Mouse (Mus musculus) embryonic facial prominence, embryonic 10.5 days (tissue): ENCODE data around the gene Gal3st2c. TPM values are rescaled to one million over a fixed set of nuclear protein-coding genes. Genes with fewer than 3 reads are reported as not detected.
"Not testable (repeated sequence)": the region's sequence is repeated elsewhere in the genome, so short reads cannot be mapped to it uniquely, and the experiment has no call there.

Experiments used
- DNase-seq: peaks from one replicate; pipeline ENCODE4 v3.0.0-alpha.2; 2017; ENCODE audit warnings: low spot score
- H3K27ac ChIP-seq: fragments of 300-500 bp; sonication (generic); replicated peaks from 2 replicates; pipeline ENCODE4 v1.5.1; 2016; ENCODE audit warnings: mild to moderate bottlenecking
- H3K27me3 ChIP-seq: fragments of 300-500 bp; sonication (generic); replicated peaks from 2 replicates; pipeline ENCODE4 v1.6.1; 2016; ENCODE audit warnings: low read depth, mild to moderate bottlenecking; ENCODE audit not compliant: poor library complexity, severe bottlenecking
- H3K36me3 ChIP-seq: fragments of 300-500 bp; sonication (generic); replicated peaks from 2 replicates; pipeline ENCODE4 v1.6.1; 2016; ENCODE audit warnings: mild to moderate bottlenecking, moderate library complexity
- H3K4me1 ChIP-seq: fragments of 300-500 bp; sonication (generic); 2 replicates; pipeline ENCODE4 v1.6.1; 2016
- H3K4me3 ChIP-seq: fragments of 300-500 bp; sonication (generic); 2 replicates; pipeline ENCODE4 v1.5.1; 2016; ENCODE audit warnings: mild to moderate bottlenecking, moderate library complexity
- H3K9me3 ChIP-seq: fragments of 300-500 bp; sonication (generic); 2 replicates; pipeline ENCODE4 v1.6.1; 2016; ENCODE audit warnings: mild to moderate bottlenecking
- WGBS: fragments of 180-500 bp; shearing (Covaris S2); methylation state at CpG from one replicate; pipeline ENCODE4 v1.1.7; 2016; 5-methylcytosine and 5-hydroxymethylcytosine counted together
- polyA plus RNA-seq: library from polyadenylated mRNA; unstranded; fragments of >200 nt; fragmentation: Nextera tagmentation; extraction: Ambion mirVana; gene quantifications from 2 replicates; pipeline ENCODE4 v1.2.1, GENCODE M21; 2016

Gene Gal3st2c
- polyA plus RNA-seq, 1 experiment from 2014 or later = not detected

DNA sequence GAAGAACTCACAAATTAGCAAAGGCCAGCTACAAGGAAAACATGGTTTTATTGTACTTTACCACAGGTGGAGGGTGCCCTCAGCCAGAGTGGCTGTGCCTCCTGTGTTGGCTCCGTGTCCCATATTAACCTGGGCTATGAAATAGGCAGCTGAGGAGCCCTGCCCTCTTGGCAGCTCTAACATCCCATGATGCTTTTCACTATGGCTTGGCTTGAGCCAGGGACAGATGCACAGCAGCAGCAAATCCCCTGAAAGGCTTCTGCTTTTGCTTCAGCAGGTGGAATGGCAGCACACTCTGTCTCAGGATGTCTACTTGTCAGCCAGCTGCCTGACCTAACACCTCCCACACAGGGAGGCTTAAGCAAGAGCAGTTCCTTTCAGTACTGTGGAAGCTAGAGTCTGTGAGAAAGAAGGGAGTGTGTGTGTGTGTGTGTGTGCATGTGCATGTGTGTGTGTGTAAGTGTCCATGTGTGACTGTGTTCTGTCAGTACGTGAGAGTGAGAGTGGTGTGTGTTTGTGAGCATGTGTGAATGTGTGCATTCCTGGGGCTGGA, 15.7 kb downstream of the Gal3st2c start:
- not testable (repeated sequence) for H3K36me3 ChIP-seq, H3K4me3 ChIP-seq, H3K4me1 ChIP-seq, DNase-seq, H3K27ac ChIP-seq, H3K27me3 ChIP-seq, H3K9me3 ChIP-seq
- WGBS = 76% methylated on average over 2 of the region's 2 CpGs

DNA sequence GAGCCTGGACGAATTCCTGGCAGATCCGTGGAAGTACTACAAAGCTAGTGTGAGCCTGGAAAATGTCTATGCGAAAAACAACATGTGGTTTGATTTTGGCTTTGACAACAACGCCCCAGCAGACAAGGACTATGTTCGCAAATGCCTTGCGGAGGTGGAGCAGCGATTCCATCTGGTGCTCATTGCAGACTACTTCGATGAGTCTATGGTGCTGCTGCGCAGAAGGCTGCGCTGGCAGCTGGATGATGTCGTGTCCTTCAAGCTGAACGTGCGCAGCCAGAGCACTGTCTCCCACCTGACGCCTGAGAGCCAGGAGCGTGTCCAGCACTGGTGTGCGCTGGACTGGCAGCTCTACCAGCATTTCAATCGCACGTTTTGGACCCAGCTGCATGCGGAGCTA, 18.5 kb downstream of the Gal3st2c start:
- not testable (repeated sequence) for H3K4me1 ChIP-seq, H3K27me3 ChIP-seq, H3K27ac ChIP-seq, H3K36me3 ChIP-seq, H3K9me3 ChIP-seq, DNase-seq, H3K4me3 ChIP-seq
- 84% methylated on average over 16 of the region's 19 CpGs for WGBS

DNA sequence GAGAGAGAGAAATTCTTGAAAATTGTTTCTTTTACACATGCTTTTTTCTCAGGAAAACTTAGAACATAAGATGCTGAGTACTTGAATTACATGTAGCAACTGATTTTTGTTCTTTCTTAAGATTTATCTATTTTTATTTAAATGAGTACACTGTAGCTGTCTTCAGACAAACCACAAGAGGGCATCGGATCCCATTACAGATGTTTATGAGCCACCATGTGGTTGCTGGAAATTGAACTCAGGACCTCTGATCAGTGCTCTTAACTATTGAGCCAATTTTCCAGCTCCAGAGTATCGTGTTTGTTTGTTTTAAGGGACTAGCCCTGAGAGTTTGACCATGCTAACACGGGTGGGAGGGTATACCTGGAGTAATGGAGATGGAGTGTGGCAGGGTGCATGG, 21.3 kb downstream of the Gal3st2c start:
- Histone ChIP-seq H3K4me1 (no peaks in the 10 kb centered on the region), H3K9me3 (no peaks in the 10 kb centered on the region), H3K27me3 (no peaks in the 10 kb centered on the region), H3K27ac (no peak overlapping the region), H3K4me3 (no peak overlapping the region), H3K36me3 (no peaks in the 10 kb centered on the region)
- no peak for DNase-seq
- WGBS = 65% methylated on average over 3 of the region's 3 CpGs

DNA sequence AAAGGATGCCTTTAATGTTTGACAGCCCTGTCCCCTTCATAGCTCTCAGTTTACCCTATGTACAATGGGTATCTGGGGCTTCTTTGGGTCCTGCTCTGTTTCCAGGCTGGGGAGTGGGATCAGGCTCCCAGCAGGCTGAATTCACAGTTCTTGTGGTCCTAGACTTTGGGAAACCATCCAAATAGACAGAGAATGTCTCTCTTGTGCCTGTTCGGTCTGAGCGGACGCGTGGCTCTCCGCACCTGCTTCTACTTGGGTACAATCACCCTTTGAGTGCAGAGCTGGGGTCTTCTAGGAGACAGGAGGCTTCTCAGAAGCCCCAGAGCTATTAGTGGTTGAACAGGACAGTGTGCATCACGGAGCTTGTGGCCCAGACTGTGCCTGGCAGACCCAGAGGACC, 29.8 kb downstream of the Gal3st2c start, which contains the start of gene Neu4:
Gene Neu4, plus strand, starts transcription at position 301 of the 400 bp plus-strand sequence.
- Histone ChIP-seq H3K4me1 (no peaks in the 10 kb centered on the region), H3K36me3 (no peaks in the 10 kb centered on the region), H3K27me3 (no peaks in the 10 kb centered on the region), H3K27ac (no peak within 1 kb of the TSS), H3K9me3 (no peaks in the 10 kb centered on the region), H3K4me3 (no peak within 1 kb of the TSS)
- 87% methylated on average over 6 of the region's 6 CpGs for WGBS
- no peak for DNase-seq

DNA sequence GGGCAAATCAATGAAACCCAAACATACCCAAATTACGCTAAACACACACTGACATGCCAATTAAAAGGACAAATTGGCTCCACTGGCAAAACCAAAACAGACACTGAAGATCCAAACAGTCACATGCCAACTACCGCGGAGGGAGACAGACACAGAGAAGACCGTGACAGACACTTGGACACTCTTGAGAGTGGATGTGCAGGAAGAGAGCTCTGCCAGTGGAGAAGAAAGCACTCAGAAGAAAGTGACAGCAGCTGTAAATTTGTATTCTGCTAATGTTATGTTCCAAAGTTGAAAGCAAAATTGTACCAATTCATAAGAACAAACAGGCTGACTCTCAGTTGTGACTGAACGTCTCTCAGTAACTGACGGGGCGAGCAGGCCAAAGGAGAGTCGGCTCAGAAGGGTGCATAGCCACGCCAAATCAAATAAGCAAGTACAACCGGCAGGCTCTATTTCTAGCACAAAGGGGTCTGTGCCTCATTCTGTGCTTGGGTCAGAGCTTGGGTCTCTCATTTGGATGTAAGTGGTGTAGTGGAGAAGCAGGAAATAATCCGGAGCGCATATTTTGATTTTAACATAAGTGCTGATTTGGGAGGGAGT, 37.3 kb downstream of the Gal3st2c start:
- no peak overlapping the region for H3K4me3 ChIP-seq
- no peak for DNase-seq
- H3K4me1 ChIP-seq = no peaks in the 10 kb centered on the region
- no peak overlapping the region for H3K27ac ChIP-seq
- no peaks in the 10 kb centered on the region for H3K36me3 ChIP-seq
- no peaks in the 10 kb centered on the region for H3K27me3 ChIP-seq
- H3K9me3 ChIP-seq = no peaks in the 10 kb centered on the region
- WGBS = 87% methylated on average over 12 of the region's 12 CpGs

DNA sequence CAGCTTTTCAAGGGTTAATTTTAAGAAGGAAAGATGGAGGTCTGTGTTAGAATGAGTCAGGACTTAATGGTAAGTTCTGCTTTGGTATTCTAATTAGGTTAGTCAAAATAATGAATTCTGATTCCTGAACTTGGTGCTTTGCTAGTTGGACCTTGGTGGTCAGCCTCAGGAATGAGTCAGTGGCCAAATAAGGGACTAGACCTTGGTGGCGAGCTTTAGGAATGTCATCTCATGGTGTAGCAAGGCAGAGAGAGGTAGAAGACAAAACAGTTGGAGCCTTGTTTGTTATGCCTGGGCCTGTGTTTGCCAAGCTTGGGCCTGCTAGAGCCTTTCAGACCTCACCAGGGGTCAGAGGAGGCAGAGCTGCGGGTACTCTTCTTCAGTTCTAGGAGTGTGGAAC, 38.4 kb downstream of the Gal3st2c start:
- no peaks in the 10 kb centered on the region for H3K36me3 ChIP-seq
- H3K9me3 ChIP-seq = no peaks in the 10 kb centered on the region
- no peak for DNase-seq
- H3K4me1 ChIP-seq = no peaks in the 10 kb centered on the region
- no peak overlapping the region for H3K27ac ChIP-seq
- H3K4me3 ChIP-seq = no peak overlapping the region
- no peaks in the 10 kb centered on the region for H3K27me3 ChIP-seq
- WGBS = 86% methylated on average over 2 of the region's 2 CpGs

DNA sequence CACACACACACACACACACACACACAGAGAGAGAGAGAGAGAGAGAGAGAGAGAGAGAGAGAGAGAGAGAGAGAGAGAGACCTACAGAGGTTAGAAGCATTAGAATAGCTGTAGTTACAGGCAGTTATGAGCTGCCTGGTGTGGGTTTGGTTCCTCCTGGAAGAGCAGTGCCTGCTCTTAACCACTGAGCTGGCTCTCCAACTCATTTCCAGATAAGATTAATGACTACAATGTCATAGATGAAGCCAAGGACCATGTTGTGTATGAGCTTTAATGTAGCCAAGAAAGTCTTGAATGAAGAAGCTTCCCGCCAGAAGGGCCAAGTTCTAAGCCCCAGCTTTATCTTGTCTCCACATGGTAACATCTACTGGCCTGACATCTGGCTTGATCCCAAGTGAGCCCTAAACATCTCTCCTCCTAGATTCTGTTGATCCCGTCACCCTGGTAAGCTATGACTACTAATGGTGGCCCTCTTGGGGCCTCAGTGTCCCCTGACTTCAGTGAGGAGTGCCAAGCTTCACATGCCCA, 42.8 kb downstream of the Gal3st2c start:
- Histone ChIP-seq H3K4me1 (peaks cover 9% of the 10 kb centered on the region), H3K27ac (no peak overlapping the region), H3K9me3 (no peaks in the 10 kb centered on the region), H3K27me3 (0 out of 2 replicates have a peak, but pooled peaks cover 5% of the 10 kb centered on the region), H3K4me3 (no peak overlapping the region), H3K36me3 (no peaks in the 10 kb centered on the region)
- DNase-seq = no peak
- WGBS = 88% methylated on average over 2 of the region's 2 CpGs

DNA sequence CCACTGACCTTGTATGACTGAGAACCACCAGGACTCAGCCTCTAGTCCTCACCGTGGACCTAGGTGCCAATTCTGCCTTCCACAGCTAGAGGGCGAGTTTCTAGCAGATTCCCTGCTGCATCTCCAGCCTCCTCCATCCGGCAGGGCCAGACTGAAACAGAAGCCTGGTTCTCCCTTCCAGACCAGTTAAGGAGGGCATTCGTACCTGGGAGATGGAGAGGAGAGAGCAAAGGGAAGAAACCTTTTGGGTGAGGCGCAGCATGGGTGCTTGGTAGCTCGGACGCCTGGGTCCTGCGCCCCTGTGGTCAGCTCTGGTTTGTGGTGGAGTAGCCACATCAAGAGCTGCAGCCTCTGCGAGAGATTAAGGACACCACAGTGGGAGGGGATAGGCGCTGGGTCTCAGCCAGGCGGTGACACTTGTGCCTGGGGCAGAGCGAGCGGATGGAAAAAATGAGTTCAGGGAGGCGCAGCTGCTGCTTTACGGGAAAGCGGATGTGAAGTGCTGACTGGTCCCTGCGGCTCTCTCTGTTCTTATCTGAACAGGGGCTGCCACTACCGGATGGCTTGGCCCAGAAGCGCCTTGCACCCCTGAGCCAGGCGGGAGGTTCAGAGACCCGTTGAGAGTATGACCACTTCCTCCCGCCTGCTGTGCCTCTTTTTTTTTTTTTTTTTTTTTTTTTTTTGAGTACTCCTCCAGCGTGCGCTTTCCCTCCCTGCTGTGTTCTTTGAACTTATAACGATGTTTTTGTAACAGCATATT, 44.9 kb downstream of the Gal3st2c start:
- peak; percentile 84 for DNase-seq
- Histone ChIP-seq H3K4me1 (peaks cover 9% of the 10 kb centered on the region), H3K9me3 (no peaks in the 10 kb centered on the region), H3K36me3 (no peaks in the 10 kb centered on the region), H3K27ac (peak overlapping the region; percentile 78), H3K27me3 (0 out of 2 replicates have a peak, but pooled peaks cover 5% of the 10 kb centered on the region), H3K4me3 (peak overlapping the region; percentile 61)
- 1% methylated on average over 25 of the region's 25 CpGs for WGBS

DNA sequence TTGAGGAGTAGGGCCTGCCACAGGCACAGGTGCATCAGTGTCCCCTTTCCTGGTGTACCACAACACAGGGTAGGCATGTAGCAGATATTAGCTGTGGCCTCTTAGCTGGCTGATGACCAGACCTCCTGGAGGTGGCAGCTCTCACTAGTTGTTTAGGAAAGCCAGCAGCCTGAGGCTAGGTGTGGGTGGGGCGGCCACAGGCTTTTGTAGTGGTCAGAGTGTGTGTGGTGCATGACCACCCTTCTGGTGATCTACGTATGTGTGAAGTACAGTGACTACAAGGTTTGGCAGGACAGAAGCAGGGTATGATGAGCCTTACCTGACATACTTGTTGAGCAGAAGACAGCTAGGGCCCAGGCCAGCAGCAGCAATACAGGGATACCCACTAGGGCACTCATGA, 50.1 kb downstream of the Gal3st2c start:
- no peak for DNase-seq
- Histone ChIP-seq H3K36me3 (no peaks in the 10 kb centered on the region), H3K9me3 (no peaks in the 10 kb centered on the region), H3K27me3 (0 out of 2 replicates have a peak, but pooled peaks cover 5% of the 10 kb centered on the region), H3K4me1 (peaks cover 4% of the 10 kb centered on the region), H3K27ac (no peak overlapping the region), H3K4me3 (no peak overlapping the region)
- WGBS = 88% methylated on average over 2 of the region's 2 CpGs

DNA sequence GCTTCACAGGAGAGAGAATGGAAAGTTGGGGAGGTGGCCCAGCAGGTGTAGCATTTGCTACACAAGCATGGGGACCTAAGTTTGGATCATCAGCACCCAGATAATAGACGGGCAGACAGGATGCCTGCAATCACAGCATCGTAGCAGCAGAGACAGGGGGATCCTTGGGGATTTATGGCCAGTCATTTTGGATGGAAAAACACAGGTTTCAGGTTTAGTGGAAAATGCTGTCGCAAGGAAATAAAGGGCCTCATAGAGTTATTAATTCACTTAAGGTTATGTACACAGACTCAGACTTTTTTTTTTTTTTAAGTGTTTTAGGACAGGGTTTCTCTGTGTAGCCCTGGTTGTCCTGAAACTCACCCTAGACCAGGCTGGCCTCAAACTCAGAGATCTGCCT, 55.2 kb downstream of the Gal3st2c start:
- Histone ChIP-seq H3K4me3 (no peak overlapping the region), H3K27ac (no peak overlapping the region), H3K36me3 (no peaks in the 10 kb centered on the region), H3K4me1 (no peaks in the 10 kb centered on the region), H3K27me3 (no peaks in the 10 kb centered on the region), H3K9me3 (no peaks in the 10 kb centered on the region)
- no peak for DNase-seq
- WGBS = 76% methylated on average over 3 of the region's 3 CpGs

DNA sequence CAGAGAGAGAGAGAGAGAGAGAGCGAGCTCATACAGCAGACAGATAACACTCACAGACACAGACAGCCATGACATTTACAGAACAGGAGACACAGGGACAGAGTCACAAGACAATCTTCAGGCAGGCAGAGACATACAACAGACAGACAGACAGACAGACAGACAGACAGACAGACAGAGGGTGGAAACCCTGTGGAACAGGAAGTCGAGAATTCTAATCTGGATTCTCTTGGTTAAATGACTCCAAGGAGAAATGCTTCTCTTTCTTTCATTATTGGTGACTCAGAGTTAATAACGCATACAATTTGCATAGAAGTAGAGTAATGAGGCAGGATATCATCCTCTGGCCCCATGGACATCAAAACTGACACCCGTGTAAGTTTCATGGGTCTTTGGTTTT, 56.2 kb downstream of the Gal3st2c start:
- DNase-seq = no peak
- H3K4me3 ChIP-seq = no peak overlapping the region
- 80% methylated on average over 4 of the region's 4 CpGs for WGBS

DNA sequence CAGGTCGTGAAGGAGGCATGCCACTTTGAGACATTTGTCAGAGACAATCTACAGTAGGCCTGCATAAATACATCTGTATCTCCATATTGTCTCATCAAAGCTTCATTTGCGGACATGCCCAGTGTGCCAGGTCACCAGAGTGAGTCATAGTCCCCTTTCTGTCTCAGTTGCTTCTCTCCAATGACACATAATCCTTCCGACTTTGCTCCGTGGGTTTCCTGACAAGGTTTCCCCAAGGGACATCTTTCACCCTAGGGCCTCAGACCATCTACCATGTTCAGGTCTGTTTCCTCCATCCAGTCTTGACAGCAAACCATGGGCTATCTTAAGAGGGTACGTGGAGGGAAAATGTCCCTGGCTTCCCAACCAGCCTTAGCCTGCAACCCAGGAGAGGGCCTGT, 60.8 kb downstream of the Gal3st2c start:
- 92% methylated on average over 5 of the region's 5 CpGs for WGBS
- Histone ChIP-seq H3K36me3 (no peaks in the 10 kb centered on the region), H3K9me3 (no peaks in the 10 kb centered on the region), H3K4me1 (no peaks in the 10 kb centered on the region), H3K4me3 (no peak overlapping the region), H3K27me3 (no peaks in the 10 kb centered on the region), H3K27ac (no peak overlapping the region)
- no peak for DNase-seq

More for the DNA sequence above, 56.2 kb downstream of the Gal3st2c start:
- no peaks in the 10 kb centered on the region for H3K4me1 ChIP-seq
- H3K36me3 ChIP-seq = no peaks in the 10 kb centered on the region
- H3K27me3 ChIP-seq = no peaks in the 10 kb centered on the region
- no peak overlapping the region for H3K27ac ChIP-seq
- H3K9me3 ChIP-seq = no peaks in the 10 kb centered on the region

DNA sequence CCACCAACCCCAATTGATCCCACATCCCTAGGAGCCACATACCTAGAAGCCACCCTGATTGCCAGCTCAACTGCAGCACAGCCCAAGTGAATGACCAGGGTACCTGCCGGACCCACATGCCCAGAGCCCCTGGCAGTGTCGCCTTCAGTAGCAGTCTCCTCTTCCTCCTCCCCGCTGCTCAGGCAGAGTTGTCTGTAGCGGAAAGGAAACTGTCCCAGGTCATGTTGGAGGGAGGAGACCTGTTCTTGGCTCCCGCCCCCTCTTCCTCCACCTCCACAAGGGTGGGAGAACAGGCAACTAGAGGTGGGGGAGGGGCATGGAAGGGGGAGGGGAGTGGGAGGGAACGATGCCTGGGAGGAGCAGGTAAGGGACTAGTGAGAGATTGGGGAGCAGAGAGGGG, 62.1 kb downstream of the Gal3st2c start, which contains the start of gene Pdcd1:
Gene Pdcd1, minus strand, starts transcription at position 181 of the 400 bp plus-strand sequence.
- no peak within 1 kb of the TSS for H3K4me3 ChIP-seq
- no peaks in the 10 kb centered on the region for H3K36me3 ChIP-seq
- DNase-seq = peak; percentile 6
- WGBS = 60% methylated on average over 6 of the region's 6 CpGs
- H3K27ac ChIP-seq = no peak within 1 kb of the TSS
- H3K27me3 ChIP-seq = no peaks in the 10 kb centered on the region
- H3K9me3 ChIP-seq = no peaks in the 10 kb centered on the region
- H3K4me1 ChIP-seq = no peaks in the 10 kb centered on the region
